Mouse (Mus musculus) liver (tissue): ENCODE measurements at regions not wholly inside any gene's neighbourhood (a gene's known extent, or its start where the extent isn't known, plus 50 kb on each side); places are given as distances from the start of the nearest gene placed in this dataset.

ENCODE experiments used
- DNase-seq: peaks from one replicate; pipeline ENCODE4 v3.0.0-alpha.2; 2020; ENCODE audit warnings: mixed read lengths

GRCm38 (mm10) chr1:155472112-155472955 is 55.1 kb upstream of the Xpr1 start:
- peak; percentile 78 for DNase-seq

GRCm38 (mm10) chr1:155472956-155473646 is 55.9 kb upstream of the Xpr1 start:
- DNase-seq, result no peak

- DNase-seq, result no peak
Measured at GRCm38 (mm10) chr1:155474973-155475372, 57.8 kb upstream of the Xpr1 start.

GRCm38 (mm10) chr1:155476237-155476636 is 59.0 kb upstream of the Xpr1 start:
- DNase-seq, result no peak

- DNase-seq, result no peak
Measured at GRCm38 (mm10) chr1:155482148-155482547, 64.9 kb upstream of the Xpr1 start.

- no peak for DNase-seq
Measured at GRCm38 (mm10) chr1:155482760-155483159, 65.5 kb upstream of the Xpr1 start.

- DNase-seq, result no peak
Measured at GRCm38 (mm10) chr1:155483693-155484092, 66.5 kb upstream of the Xpr1 start.

GRCm38 (mm10) chr1:155487796-155488195 is 70.1 kb upstream of the Acbd6 start:
- DNase-seq, result no peak

- DNase-seq, result no peak
Measured at GRCm38 (mm10) chr1:155488966-155489661, 68.8 kb upstream of the Acbd6 start.

GRCm38 (mm10) chr1:155490131-155490530 is 67.8 kb upstream of the Acbd6 start:
- no peak for DNase-seq

GRCm38 (mm10) chr1:155491205-155492026 is 66.5 kb upstream of the Acbd6 start:
- no peak for DNase-seq

- DNase-seq, result no peak
Measured at GRCm38 (mm10) chr1:155493333-155493732, 64.6 kb upstream of the Acbd6 start.

- no peak for DNase-seq
Measured at GRCm38 (mm10) chr1:155493799-155494198, 64.1 kb upstream of the Acbd6 start.

- DNase-seq, result no peak
Measured at GRCm38 (mm10) chr1:155494347-155494746, 63.6 kb upstream of the Acbd6 start.

GRCm38 (mm10) chr1:155499735-155500134 is 58.2 kb upstream of the Acbd6 start:
- DNase-seq, result no peak

- DNase-seq, result no peak
Measured at GRCm38 (mm10) chr1:155502867-155503266, 55.1 kb upstream of the Acbd6 start.

GRCm38 (mm10) chr1:155504581-155505328 is 53.2 kb upstream of the Acbd6 start:
- DNase-seq, result no peak

- no peak for DNase-seq
Measured at GRCm38 (mm10) chr1:155505361-155506077, 52.4 kb upstream of the Acbd6 start.
